Mouse (Mus musculus) liver, postnatal 0 days (tissue): ENCODE data around the gene Gpr132. TPM values are rescaled to one million over a fixed set of nuclear protein-coding genes. Genes with fewer than 3 reads are reported as not detected.
"Not testable (repeated sequence)": the region's sequence is repeated elsewhere in the genome, so short reads cannot be mapped to it uniquely, and the experiment has no call there.

Experiments
- ATAC-seq: fragments of 200-750 bp; cut with Nextera tagmentation; 2 replicates; pipeline ENCODE4 v1.8.0; 2017; ENCODE audit warnings: mild to moderate bottlenecking, moderate library complexity
- DNase-seq: peaks from one replicate; pipeline ENCODE4 v3.0.0-alpha.2; 2016
- H3K27ac ChIP-seq: fragments of 300-500 bp; sonication (generic); 2 replicates; pipeline ENCODE4 v1.5.1; 2014; ENCODE audit warnings: antibody characterized with exemption, moderate library complexity, mild to moderate bottlenecking, low read depth
- H3K27me3 ChIP-seq: fragments of 300-500 bp; sonication (generic); 2 replicates; pipeline ENCODE4 v1.6.1; 2014; ENCODE audit warnings: low read length, control low read depth, mixed read lengths; ENCODE audit not compliant: insufficient read depth
- H3K36me3 ChIP-seq: fragments of 300-500 bp; sonication (generic); replicated peaks from 2 replicates; pipeline ENCODE4 v1.6.1; 2014; ENCODE audit warnings: mild to moderate bottlenecking, control low read depth, low read length, moderate library complexity, mixed read lengths; ENCODE audit not compliant: insufficient read depth
- H3K4me1 ChIP-seq: fragments of 300-500 bp; sonication (generic); 2 replicates; pipeline ENCODE4 v1.6.1; 2014; ENCODE audit warnings: antibody characterized with exemption, mild to moderate bottlenecking, control low read depth; ENCODE audit not compliant: insufficient read depth
- H3K4me2 ChIP-seq: fragments of 300-500 bp; sonication (generic); 2 replicates; pipeline ENCODE4 v1.6.1; 2014; ENCODE audit warnings: low read depth, mild to moderate bottlenecking, low read length, moderate library complexity, mixed read lengths
- H3K4me3 ChIP-seq: fragments of 300-500 bp; sonication (generic); 2 replicates; pipeline ENCODE4 v1.5.1; 2014; ENCODE audit warnings: low read depth, low read length
- H3K9ac ChIP-seq: fragments of 300-500 bp; sonication (generic); replicated peaks from 2 replicates; pipeline ENCODE4 v1.6.1; 2014; ENCODE audit warnings: mild to moderate bottlenecking, moderate library complexity
- H3K9me3 ChIP-seq: fragments of 300-500 bp; sonication (generic); 2 replicates; pipeline ENCODE4 v1.6.1; 2016; ENCODE audit warnings: mild to moderate bottlenecking, control low read depth, low read length, mixed read lengths
- CTCF ChIP-seq: sonication (generic); IDR thresholded peaks from 2 replicates; pipeline ENCODE4 v1.5.1; 2016; ENCODE audit warnings: antibody characterized with exemption, low read depth
- EP300 ChIP-seq: IDR thresholded peaks from 2 replicates; pipeline ENCODE4 v1.6.1; 2016; ENCODE audit warnings: antibody characterized with exemption, low read depth, mild to moderate bottlenecking
- WGBS: fragments of 180-500 bp; shearing (Covaris S2); extraction: QIAGEN DNeasy Blood & Tissue Kit; methylation state at CpG from one replicate; pipeline ENCODE4 v1.1.7; 2014; ENCODE audit not compliant: insufficient replicate concordance; 5-methylcytosine and 5-hydroxymethylcytosine counted together
- polyA plus RNA-seq: library from polyadenylated mRNA; unstranded; fragments of >200 nt; fragmentation: Nextera tagmentation; extraction: Ambion mirVana; gene quantifications from 2 replicates; pipeline ENCODE4 v1.2.1, GENCODE M21; 2015

The Gpr132 gene
- polyA plus RNA-seq, 1 experiment from 2014 or later = 0.34 TPM

- ATAC-seq (no peak), DNase-seq (no peak)
- H3K36me3 ChIP-seq = peaks cover 74% of the 10 kb centered on the region
- TF ChIP-seq CTCF (no peak), EP300 (no peak)
- no peak overlapping the region for H3K9ac ChIP-seq
- no peak overlapping the region for H3K4me3 ChIP-seq
- 0 out of 2 replicates have a peak overlapping the region, but pooled peaks have one; percentile 24 for H3K27ac ChIP-seq
- 50% methylated on average over 4 of the region's 4 CpGs for WGBS
- peaks cover 39% of the 10 kb centered on the region for H3K4me1 ChIP-seq
- H3K9me3 ChIP-seq = no peaks in the 10 kb centered on the region
- H3K4me2 ChIP-seq = no peak overlapping the region
- H3K27me3 ChIP-seq = no peaks in the 10 kb centered on the region
Observed at GRCm38 (mm10) chr12:112821974-112822373, 46.1 kb downstream of the Gpr132 start.

DNA sequence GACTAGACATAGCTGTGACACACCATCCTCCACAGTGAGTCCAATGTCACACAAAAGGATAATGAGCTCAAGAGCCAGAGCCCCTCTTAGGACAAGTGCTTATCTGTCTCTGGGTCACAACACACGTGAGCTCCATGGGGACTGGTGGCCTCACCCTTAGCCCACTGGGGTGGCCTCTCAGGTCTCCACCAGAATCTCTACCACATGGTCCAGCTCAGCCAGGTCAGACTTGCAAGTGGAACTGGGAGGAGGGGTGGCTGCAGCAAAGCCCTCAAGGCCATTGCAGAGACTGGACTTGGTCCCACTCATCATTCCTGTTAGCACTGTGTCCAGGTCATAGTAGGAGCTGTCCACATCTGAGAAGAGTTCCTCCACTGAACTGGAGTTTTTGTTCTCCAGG is 46.8 kb downstream of the Gpr132 start:
- no peak for ATAC-seq
- no peak overlapping the region for H3K27ac ChIP-seq
- no peaks in the 10 kb centered on the region for H3K9me3 ChIP-seq
- H3K4me1 ChIP-seq = peaks cover 31% of the 10 kb centered on the region
- WGBS = 47% methylated on average over 1 of the region's 1 CpGs
- no peaks in the 10 kb centered on the region for H3K27me3 ChIP-seq
- TF ChIP-seq EP300 = no peak
- TF ChIP-seq CTCF = no peak
- no peak overlapping the region for H3K4me3 ChIP-seq
- H3K4me2 ChIP-seq = no peak overlapping the region
- H3K9ac ChIP-seq = no peak overlapping the region
- peak; percentile 11 for DNase-seq
- peaks cover 70% of the 10 kb centered on the region for H3K36me3 ChIP-seq

GRCm38 (mm10) chr12:112820401-112820999 is 47.5 kb downstream of the Gpr132 start:
- Histone ChIP-seq H3K9ac (no peak overlapping the region), H3K4me2 (no peak overlapping the region), H3K27me3 (no peaks in the 10 kb centered on the region), H3K36me3 (peaks cover 69% of the 10 kb centered on the region), H3K27ac (no peak overlapping the region), H3K4me1 (peaks cover 26% of the 10 kb centered on the region), H3K4me3 (no peak overlapping the region), H3K9me3 (no peaks in the 10 kb centered on the region)
- TF ChIP-seq CTCF (no peak), EP300 (no peak)
- 89% methylated on average over 12 of the region's 12 CpGs for WGBS
- DNase-seq (no peak), ATAC-seq (no peak)

GRCm38 (mm10) chr12:112819057-112819662 is 48.9 kb downstream of the Gpr132 start:
- ATAC-seq = no peak
- Histone ChIP-seq H3K4me2 (no peak overlapping the region), H3K4me1 (peaks cover 15% of the 10 kb centered on the region), H3K36me3 (peaks cover 62% of the 10 kb centered on the region), H3K4me3 (no peak overlapping the region), H3K27me3 (no peaks in the 10 kb centered on the region), H3K9ac (no peak overlapping the region), H3K9me3 (no peaks in the 10 kb centered on the region), H3K27ac (no peak overlapping the region)
- 88% methylated on average over 8 of the region's 8 CpGs for WGBS
- TF ChIP-seq EP300 (no peak), CTCF (no peak)
- DNase-seq = no peak

DNA sequence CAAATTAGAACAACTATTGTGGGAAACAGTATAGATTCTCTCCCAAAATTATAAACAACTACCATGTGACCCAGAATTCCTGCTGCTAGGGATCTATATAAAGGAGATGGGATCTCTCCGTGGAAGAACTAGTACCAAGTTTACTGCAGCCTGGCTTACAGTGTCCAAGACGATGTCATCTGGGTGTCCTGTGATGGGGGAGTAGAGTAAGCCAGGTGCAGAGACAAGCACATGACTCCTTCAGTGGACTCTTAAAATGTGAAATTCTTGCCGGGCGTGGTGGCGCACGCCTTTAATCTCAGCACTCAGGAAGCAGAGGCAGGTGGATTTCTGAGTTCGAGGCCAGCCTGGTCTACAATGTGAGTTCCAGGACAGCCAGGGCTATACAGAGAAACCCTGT is 51.2 kb downstream of the Gpr132 start:
- H3K36me3 ChIP-seq = peaks cover 49% of the 10 kb centered on the region
- not testable (repeated sequence) for H3K4me2 ChIP-seq, H3K4me3 ChIP-seq

DNA sequence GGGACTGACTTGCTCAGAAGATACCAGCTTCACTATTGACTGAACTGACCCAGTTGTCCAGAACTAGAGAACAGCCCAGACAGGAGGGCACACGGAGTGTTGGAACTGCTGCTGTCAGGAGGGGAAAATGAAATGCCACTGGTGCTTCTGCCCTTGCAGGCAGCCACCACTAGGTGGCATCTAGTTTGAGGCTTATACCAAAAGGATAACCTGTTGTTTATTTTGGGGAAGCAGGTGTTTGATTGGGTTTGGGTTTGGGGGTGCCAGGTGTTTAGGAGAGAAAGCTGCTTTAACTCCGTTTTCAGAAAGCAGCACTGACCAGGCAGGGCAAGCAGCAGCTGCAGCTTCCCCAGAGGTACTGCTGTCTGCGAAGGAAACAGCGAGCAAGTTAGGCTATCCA is 51.7 kb downstream of the Gpr132 start:
- Histone ChIP-seq H3K4me1 (no peaks in the 10 kb centered on the region), H3K4me3 (no peak overlapping the region), H3K27ac (no peak overlapping the region), H3K4me2 (no peak overlapping the region), H3K36me3 (peaks cover 43% of the 10 kb centered on the region), H3K27me3 (no peaks in the 10 kb centered on the region), H3K9me3 (no peaks in the 10 kb centered on the region), H3K9ac (no peak overlapping the region)
- DNase-seq (peak; percentile 67), ATAC-seq (0 out of 2 replicates have a peak, but pooled peaks have one; percentile 15)
- WGBS = 55% methylated on average over 4 of the region's 4 CpGs
- TF ChIP-seq CTCF (peak; percentile 87), EP300 (no peak)

More for the DNA sequence above, 51.2 kb downstream of the Gpr132 start:
- H3K4me1 ChIP-seq, H3K27me3 ChIP-seq, H3K9ac ChIP-seq, H3K9me3 ChIP-seq, H3K27ac ChIP-seq, ATAC-seq, DNase-seq: not testable (repeated sequence)
- 86% methylated on average over 7 of the region's 7 CpGs for WGBS
